Mouse (Mus musculus): ENCODE results near the gene Nup62. TPM values are rescaled to one million over a fixed set of nuclear protein-coding genes. Genes with fewer than 3 reads are reported as not detected.

Gene Nup62
- total RNA-seq, 2 experiments from 2014 or later, result 19.6 to 20.0 TPM

Small RNA genes within 50 kb of the gene (microRNA-seq; reads per million reads assigned to microRNA genes)
- 0 reads per million in 2 experiments for gene Mir707

Other genes with a start within 250 kb of the Nup62 start
- under 1 TPM; 0.30 to 0.54 TPM for gene Napsa, start 243.7 kb upstream of the Nup62 start, total RNA-seq (2021)
- 1 to 10 TPM; 5.3 to 5.7 TPM for gene Kcnc3, start 225.4 kb upstream of the Nup62 start, total RNA-seq (2021)
- gene Myh14, start 145.2 kb upstream of the Nup62 start, total RNA-seq (2021), result 10 to 100 TPM; 22.5 to 29.7 TPM
- gene Izumo2, start 107.3 kb upstream of the Nup62 start, total RNA-seq (2021), result not detected
- gene Vrk3, start 67.7 kb upstream of the Nup62 start, total RNA-seq (2021), result 10 to 100 TPM; 16.1 to 18.6 TPM
- gene Zfp473, start 65.0 kb upstream of the Nup62 start, total RNA-seq (2021), result not detected
- 1 to 10 TPM; 1.0 to 6.4 TPM for gene Il4i1, start 299 bp downstream of the Nup62 start, total RNA-seq (2021)
- gene Atf5, start 570 bp downstream of the Nup62 start, total RNA-seq (2021), result 10 to 100 TPM; 55.2 to 69.3 TPM
- 100 to 1,000 TPM; 111 to 122 TPM for gene Akt1s1, start 32.9 kb downstream of the Nup62 start, total RNA-seq (2021)
- gene Tbc1d17, start 33.0 kb downstream of the Nup62 start, total RNA-seq (2021), result 10 to 100 TPM; 42.4 to 53.4 TPM
- gene Pnkp, start 41.1 kb downstream of the Nup62 start, total RNA-seq (2021), result 10 to 100 TPM; 14.9 to 18.7 TPM
- 100 to 1,000 TPM; 129 to 153 TPM for gene Ptov1, start 53.7 kb downstream of the Nup62 start, total RNA-seq (2021)
- gene Med25, start 76.6 kb downstream of the Nup62 start, total RNA-seq (2021), result 10 to 100 TPM; 54.0 to 57.5 TPM
- gene Fuz, start 80.0 kb downstream of the Nup62 start, total RNA-seq (2021), result 10 to 100 TPM; 17.3 to 18.1 TPM
- gene Ap2a1, start 113.4 kb downstream of the Nup62 start, total RNA-seq (2021), result 10 to 100 TPM; 55.0 to 56.3 TPM
- not detected for gene Tsks, start 127.1 kb downstream of the Nup62 start, total RNA-seq (2021)
- 1 to 10 TPM; 1.2 to 1.8 TPM for gene Cpt1c, start 158.8 kb downstream of the Nup62 start, total RNA-seq (2021)
- 100 to 1,000 TPM; 105 to 123 TPM for gene Prmt1, start 170.5 kb downstream of the Nup62 start, total RNA-seq (2021)
- 10 to 100 TPM; 18.3 to 20.3 TPM for gene Irf3, start 181.6 kb downstream of the Nup62 start, total RNA-seq (2021)
- 1 to 10 TPM; 8.0 to 8.9 TPM for gene Bcl2l12, start 182.6 kb downstream of the Nup62 start, total RNA-seq (2021)
- 10 to 100 TPM; 36.9 to 40.2 TPM for gene Scaf1, start 200.3 kb downstream of the Nup62 start, total RNA-seq (2021)
- gene Rras, start 201.9 kb downstream of the Nup62 start, total RNA-seq (2021), result 10 to 100 TPM; 20.6 to 21.8 TPM
- gene Prr12, start 236.8 kb downstream of the Nup62 start, total RNA-seq (2021), result 10 to 100 TPM; 11.3 to 14.1 TPM
- 10 to 100 TPM; 29.0 to 30.8 TPM for gene Nosip, start 246.3 kb downstream of the Nup62 start, total RNA-seq (2021)
- gene Prrg2, start 246.6 kb downstream of the Nup62 start, total RNA-seq (2021), result 1 to 10 TPM; 8.0 to 8.8 TPM